ENCODE assay signal across 23 mouse cellular contexts in genomic region chr10:115473213-115473961, GRCm38 (mm10).
DNase-seq lines count a peak whose midpoint lies in the region; ATAC-seq lines count a peak whose summit lies in the region.
"Had no signal": no experiment of that assay in that cellular context is flagged by ENCODE, and none has a peak within 500 bp of the region (broad histone marks: within the 10 kb centered on the region; RNA-seq: fewer than 3 reads in every experiment).

No protein-coding gene starts in this region.

- no peak overlapping the region for H3K4me2 ChIP-seq in kidney, embryonic 15.5 days
- H3K4me2 ChIP-seq in midbrain, embryonic 15.5 days, result no peak overlapping the region
- H3K4me2 ChIP-seq: embryonic facial prominence, embryonic 15.5 days; hindbrain, embryonic 12.5 days had no signal

- no peaks in the 10 kb centered on the region for H3K27me3 ChIP-seq in kidney, embryonic 15.5 days
- no peaks in the 10 kb centered on the region; the same call in 1 of the 2 replicates for H3K27me3 ChIP-seq in midbrain, embryonic 15.5 days (replicated peaks)
- H3K27me3 ChIP-seq: embryonic facial prominence, embryonic 15.5 days; hindbrain, embryonic 12.5 days had no signal

- no peak overlapping the region for H3K4me3 ChIP-seq in kidney, embryonic 15.5 days (replicated peaks)
- no peak overlapping the region for H3K4me3 ChIP-seq in midbrain, embryonic 15.5 days
- H3K4me3 ChIP-seq: embryonic facial prominence, embryonic 15.5 days; erythroblast, embryonic 14.5 days; forebrain, embryonic 10.5 days; gastrocnemius, adult 2 months; heart, embryonic 10.5 days; hindbrain, embryonic 12.5 days had no signal

- H3K27ac ChIP-seq in kidney, embryonic 15.5 days, result no peak overlapping the region
- no peak overlapping the region for H3K27ac ChIP-seq in midbrain, embryonic 15.5 days
- H3K27ac ChIP-seq: embryonic facial prominence, embryonic 15.5 days; forebrain, embryonic 10.5 days; gastrocnemius, adult 2 months; heart, embryonic 10.5 days; hindbrain, embryonic 12.5 days had no signal

- ATAC-seq in kidney, embryonic 15.5 days (replicated peaks; ENCODE audit: low FRiP score), result peak; percentile 23; the same call in 1 of the 2 replicates
- ATAC-seq in neutrophil, adult 5-6 weeks (ENCODE audit: extremely low read depth, insufficient number of reproducible peaks, low FRiP score, poor library complexity, severe bottlenecking), result peak; percentile 31; the same call in 1 of the 2 replicates
- ATAC-seq in midbrain, embryonic 15.5 days (replicated peaks), result no peak
- ATAC-seq: forebrain, embryonic 14.5 days; hindbrain, embryonic 16.5 days had no signal

- peaks cover 6% of the 10 kb centered on the region for H3K4me1 ChIP-seq in kidney, embryonic 15.5 days
- peaks cover 3% of the 10 kb centered on the region for H3K4me1 ChIP-seq in midbrain, embryonic 15.5 days

- WGBS in kidney, embryonic 15.5 days, result 56% methylated on average over 6 of the region's 6 CpGs
- WGBS in midbrain, embryonic 15.5 days, result 74% methylated on average over 6 of the region's 6 CpGs

- DNase-seq in kidney, postnatal 4 days, result no peak
- DNase-seq in A20 (ENCODE audit: low read depth, low spot score), result peak; percentile 2
- peak; percentile 29 to 38 for DNase-seq in B cell, adult 2 months
- DNase-seq in left cerebral cortex, adult 11 months (ENCODE audit: low spot score), result no peak
- DNase-seq: adrenal gland, adult 2 months; adrenal gland, postnatal 25 days; cerebellum, adult 18-20 months; cerebellum, adult 9-11 months; cerebellum, postnatal 36 days; gastrocnemius, adult 2 months; gastrocnemius, postnatal 25 days; heart, postnatal 10 days; heart, postnatal 4 days had no signal

- no peaks in the 10 kb centered on the region for H3K36me3 ChIP-seq in kidney, embryonic 15.5 days
- H3K36me3 ChIP-seq in midbrain, embryonic 15.5 days (replicated peaks), result no peaks in the 10 kb centered on the region
- H3K36me3 ChIP-seq: embryonic facial prominence, embryonic 15.5 days; forebrain, embryonic 10.5 days; heart, embryonic 10.5 days; hindbrain, embryonic 12.5 days had no signal

- no peaks in the 10 kb centered on the region for H3K9me3 ChIP-seq in kidney, embryonic 15.5 days (replicated peaks)
- H3K9me3 ChIP-seq in midbrain, embryonic 15.5 days, result no peaks in the 10 kb centered on the region
- H3K9me3 ChIP-seq: embryonic facial prominence, embryonic 15.5 days; forebrain, embryonic 10.5 days; heart, embryonic 10.5 days; hindbrain, embryonic 12.5 days had no signal

- H3K9ac ChIP-seq in kidney, embryonic 15.5 days, result no peak overlapping the region
- H3K9ac ChIP-seq in midbrain, embryonic 15.5 days, result no peak overlapping the region
- H3K9ac ChIP-seq: embryonic facial prominence, embryonic 15.5 days; hindbrain, embryonic 12.5 days had no signal

Comparison
In these comparisons a context has a peak if more than half of its experiments do, and no peak if none do; other contexts are left out.
1. DNase-seq: peak in A20 (single experiment) and B cell, adult 2 months (2 of 2); none in kidney, postnatal 4 days (0 of 2) and left cerebral cortex, adult 11 months (single experiment).